Mouse (Mus musculus): ENCODE measurements around the gene Hrct1. TPM values are rescaled to one million over a fixed set of nuclear protein-coding genes. Genes with fewer than 3 reads are reported as not detected.
A peak's percentile ranks its signal among the peaks of the same experiment; 100 is the strongest.

Hrct1 gene
- polyA plus RNA-seq, 1 experiment = 0.35 TPM

- Histone ChIP-seq H3K4me3 (ENCODE audit: insufficient read depth, low read length) (no peak overlapping the region), H3K27ac (ENCODE audit: insufficient read depth, low read length) (no peak overlapping the region), H3K4me1 (ENCODE audit: control insufficient read depth, insufficient read depth, low read length) (no peaks in the 10 kb centered on the region)
- no peak for TF ChIP-seq POLR2A (IDR thresholded peaks at IDR 0.05; ENCODE audit: low read depth, low read length)
- no peak for TF ChIP-seq CTCF (IDR thresholded peaks at IDR 0.05; ENCODE audit: borderline replicate concordance, insufficient read depth, low read length)
These were observed 12.1 kb downstream of the Hrct1 start for GRCm38 (mm10) chr4:43738989-43739674.

GRCm38 (mm10) chr4:43741526-43741925 lies 14.5 kb downstream of the Hrct1 start:
- Histone ChIP-seq H3K4me1 (ENCODE audit: control insufficient read depth, insufficient read depth, low read length) (no peaks in the 10 kb centered on the region), H3K27ac (ENCODE audit: insufficient read depth, low read length) (no peak overlapping the region), H3K4me3 (ENCODE audit: insufficient read depth, low read length) (no peak overlapping the region)
- TF ChIP-seq CTCF (IDR thresholded peaks at IDR 0.05; ENCODE audit: borderline replicate concordance, insufficient read depth, low read length) (no peak), POLR2A (IDR thresholded peaks at IDR 0.05; ENCODE audit: low read depth, low read length) (no peak)

- TF ChIP-seq CTCF (IDR thresholded peaks at IDR 0.05; ENCODE audit: borderline replicate concordance, insufficient read depth, low read length) = no peak
- TF ChIP-seq POLR2A (IDR thresholded peaks at IDR 0.05; ENCODE audit: low read depth, low read length) = no peak
- H3K4me3 ChIP-seq (ENCODE audit: insufficient read depth, low read length) = no peak overlapping the region
- H3K4me1 ChIP-seq (ENCODE audit: control insufficient read depth, insufficient read depth, low read length) = no peaks in the 10 kb centered on the region
- no peak overlapping the region for H3K27ac ChIP-seq (ENCODE audit: insufficient read depth, low read length)
These were observed 15.6 kb downstream of the Hrct1 start for GRCm38 (mm10) chr4:43742637-43743036.

GRCm38 (mm10) chr4:43743099-43743498 lies 16.1 kb downstream of the Hrct1 start:
- TF ChIP-seq POLR2A (IDR thresholded peaks at IDR 0.05; ENCODE audit: low read depth, low read length) (no peak), CTCF (IDR thresholded peaks at IDR 0.05; ENCODE audit: borderline replicate concordance, insufficient read depth, low read length) (no peak)
- no peak overlapping the region for H3K27ac ChIP-seq (ENCODE audit: insufficient read depth, low read length)

GRCm38 (mm10) chr4:43745187-43745586 lies 18.2 kb downstream of the Hrct1 start:
- no peak for TF ChIP-seq POLR2A (IDR thresholded peaks at IDR 0.05; ENCODE audit: low read depth, low read length)
- no peak for TF ChIP-seq CTCF (IDR thresholded peaks at IDR 0.05; ENCODE audit: borderline replicate concordance, insufficient read depth, low read length)
- H3K4me3 ChIP-seq (ENCODE audit: insufficient read depth, low read length) = no peak overlapping the region
- no peak overlapping the region for H3K27ac ChIP-seq (ENCODE audit: insufficient read depth, low read length)
- H3K4me1 ChIP-seq (ENCODE audit: control insufficient read depth, insufficient read depth, low read length) = no peaks in the 10 kb centered on the region

More at GRCm38 (mm10) chr4:43743099-43743498, 16.1 kb downstream of the Hrct1 start:
- H3K4me1 ChIP-seq (ENCODE audit: control insufficient read depth, insufficient read depth, low read length) = no peaks in the 10 kb centered on the region
- no peak overlapping the region for H3K4me3 ChIP-seq (ENCODE audit: insufficient read depth, low read length)

GRCm38 (mm10) chr4:43757213-43757612 lies 30.2 kb downstream of the Hrct1 start:
- no peak for TF ChIP-seq CTCF (IDR thresholded peaks at IDR 0.05; ENCODE audit: borderline replicate concordance, insufficient read depth, low read length)
- TF ChIP-seq POLR2A (IDR thresholded peaks at IDR 0.05; ENCODE audit: low read depth, low read length) = no peak
- Histone ChIP-seq H3K4me1 (ENCODE audit: control insufficient read depth, insufficient read depth, low read length) (peaks cover 10% of the 10 kb centered on the region), H3K4me3 (ENCODE audit: insufficient read depth, low read length) (no peak overlapping the region), H3K27ac (ENCODE audit: insufficient read depth, low read length) (peak overlapping the region; percentile 4; the same call in 1 of the 2 replicates)

GRCm38 (mm10) chr4:43759571-43760418 lies 32.8 kb downstream of the Hrct1 start:
- H3K4me1 ChIP-seq (ENCODE audit: control insufficient read depth, insufficient read depth, low read length) = peaks cover 10% of the 10 kb centered on the region
- peak overlapping the region; percentile 76; the same call in 1 of the 2 replicates for H3K27ac ChIP-seq (ENCODE audit: insufficient read depth, low read length)
- no peak overlapping the region for H3K4me3 ChIP-seq (ENCODE audit: insufficient read depth, low read length)
- TF ChIP-seq CTCF (IDR thresholded peaks at IDR 0.05; ENCODE audit: borderline replicate concordance, insufficient read depth, low read length) = no peak
- no peak for TF ChIP-seq POLR2A (IDR thresholded peaks at IDR 0.05; ENCODE audit: low read depth, low read length)

- Histone ChIP-seq H3K4me3 (ENCODE audit: insufficient read depth, low read length) (no peak overlapping the region), H3K27ac (ENCODE audit: insufficient read depth, low read length) (no peak overlapping the region), H3K4me1 (ENCODE audit: control insufficient read depth, insufficient read depth, low read length) (peaks cover 10% of the 10 kb centered on the region)
- TF ChIP-seq POLR2A (IDR thresholded peaks at IDR 0.05; ENCODE audit: low read depth, low read length) (no peak), CTCF (IDR thresholded peaks at IDR 0.05; ENCODE audit: borderline replicate concordance, insufficient read depth, low read length) (no peak)
These were observed 33.5 kb downstream of the Hrct1 start for GRCm38 (mm10) chr4:43760460-43760859.

- no peak overlapping the region for H3K27ac ChIP-seq (ENCODE audit: insufficient read depth, low read length)
- TF ChIP-seq POLR2A (IDR thresholded peaks at IDR 0.05; ENCODE audit: low read depth, low read length) (no peak), CTCF (IDR thresholded peaks at IDR 0.05; ENCODE audit: borderline replicate concordance, insufficient read depth, low read length) (no peak)
These were observed 34.3 kb downstream of the Hrct1 start for GRCm38 (mm10) chr4:43761336-43761735.

GRCm38 (mm10) chr4:43763410-43763809 lies 36.4 kb downstream of the Hrct1 start:
- Histone ChIP-seq H3K4me1 (ENCODE audit: control insufficient read depth, insufficient read depth, low read length) (peaks cover 4% of the 10 kb centered on the region; the same call in 1 of the 2 replicates), H3K27ac (ENCODE audit: insufficient read depth, low read length) (no peak overlapping the region), H3K4me3 (ENCODE audit: insufficient read depth, low read length) (no peak overlapping the region)
- TF ChIP-seq CTCF (IDR thresholded peaks at IDR 0.05; ENCODE audit: borderline replicate concordance, insufficient read depth, low read length) (0 out of 2 replicates have a peak, but pooled peaks have one; percentile 39), POLR2A (IDR thresholded peaks at IDR 0.05; ENCODE audit: low read depth, low read length) (no peak)

More at GRCm38 (mm10) chr4:43761336-43761735, 34.3 kb downstream of the Hrct1 start:
- Histone ChIP-seq H3K4me1 (ENCODE audit: control insufficient read depth, insufficient read depth, low read length) (peaks cover 10% of the 10 kb centered on the region), H3K4me3 (ENCODE audit: insufficient read depth, low read length) (no peak overlapping the region)
